ENCODE assay signal across 8 mouse cellular contexts in the genomic region with DNA sequence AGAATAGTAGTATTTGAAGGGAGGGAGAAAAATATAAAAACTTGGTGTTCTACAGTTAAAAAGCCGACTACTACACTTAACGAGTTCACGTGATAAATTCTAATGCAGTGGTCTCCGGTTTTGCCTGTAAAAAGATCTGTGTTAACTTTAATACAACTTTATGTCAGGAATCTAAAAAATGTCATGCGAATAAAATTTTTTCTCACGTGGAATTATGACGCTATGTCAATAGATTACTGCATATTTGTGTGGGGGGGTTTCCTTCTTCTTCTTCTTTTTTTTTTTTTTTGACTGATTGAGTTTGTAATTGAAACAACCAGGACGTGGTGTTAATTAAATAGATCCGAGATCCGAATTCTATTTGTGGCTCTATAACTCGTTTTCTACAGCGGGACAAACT. TPM values are rescaled to one million over a fixed set of nuclear protein-coding genes. Genes with fewer than 3 reads are reported as not detected.
A peak's percentile ranks its signal among the peaks of the same experiment; 100 is the strongest.
DNase-seq lines count a peak whose midpoint lies in the region; ATAC-seq and TF ChIP-seq lines count a peak whose summit lies in the region.

No protein-coding gene starts in this region.

- no peak for TF ChIP-seq CTCF in MEL (IDR thresholded peaks at IDR 0.05 in 2 of 3, conservative IDR thresholded peaks at IDR 0.05 in 1 of 3; ENCODE audit: control insufficient read depth in 1 of 3, insufficient read depth in 1 of 3, low read depth in 2 of 3, low read length in 3 of 3, poor library complexity in 1 of 3, severe bottlenecking in 1 of 3)
- no peak for TF ChIP-seq CTCF in heart, postnatal 0 days (IDR thresholded peaks at IDR 0.05; ENCODE audit: low read depth)

- H3K9me3 ChIP-seq in heart, embryonic 14.5 days (ENCODE audit: control insufficient read depth, low read length), result no peaks in the 10 kb centered on the region
- no peaks in the 10 kb centered on the region for H3K9me3 ChIP-seq in MEL (replicated peaks; ENCODE audit: insufficient read depth, low read length)
- no peaks in the 10 kb centered on the region for H3K9me3 ChIP-seq in heart, postnatal 0 days (replicated peaks; ENCODE audit: control insufficient read depth, low read length)

- no peak for ATAC-seq in heart, embryonic 14.5 days (ENCODE audit: insufficient number of reproducible peaks, insufficient read depth, low FRiP score, low read depth)
- ATAC-seq in heart, postnatal 0 days (ENCODE audit: insufficient read depth, low read depth), result no peak

- 0 out of 2 replicates have a peak, but pooled peaks cover 3% of the 10 kb centered on the region for H3K36me3 ChIP-seq in heart, embryonic 14.5 days (ENCODE audit: control insufficient read depth, insufficient read depth, low read length)
- H3K36me3 ChIP-seq in MEL (ENCODE audit: control insufficient read depth in 1 of 2, insufficient read depth in 2 of 2, low read length in 2 of 2) (peaks cover 10 to 43% of the 10 kb centered on the region in 2 experiments; a peak in 3 of 4 replicates), macrophage (ENCODE audit: inconsistent target) (no peaks in the 10 kb centered on the region)
- H3K36me3 ChIP-seq in heart, postnatal 0 days (replicated peaks; ENCODE audit: control insufficient read depth, insufficient read depth, low read length), result no peaks in the 10 kb centered on the region

- H3K27ac ChIP-seq in heart, embryonic 14.5 days (replicated peaks in 1 of 2; ENCODE audit: control insufficient read depth in 1 of 2, insufficient read depth in 1 of 2, low read depth in 2 of 2, low read length in 2 of 2), result peak overlapping the region; percentile 92 to 93; a peak in 2 of 4 replicates
- peak overlapping the region; percentile 76 for H3K27ac ChIP-seq in MEL (ENCODE audit: control insufficient read depth, low read depth, low read length)
- 0 out of 2 replicates have a peak overlapping the region, but pooled peaks have one; percentile 92 for H3K27ac ChIP-seq in heart, postnatal 0 days (ENCODE audit: low read depth)
- peak overlapping the region; percentile 54 for H3K27ac ChIP-seq in macrophage

- 10% methylated on average over 12 of the region's 12 CpGs for WGBS in heart, embryonic 14.5 days
- 5% methylated on average over 12 of the region's 12 CpGs for WGBS in heart, postnatal 0 days
- 8% methylated on average over 12 of the region's 12 CpGs for WGBS in macrophage (ENCODE audit: missing documents)

- peak overlapping the region; percentile 88 for H3K4me2 ChIP-seq in heart, embryonic 14.5 days (ENCODE audit: low read length)
- peak overlapping the region; percentile 75 for H3K4me2 ChIP-seq in heart, postnatal 0 days (ENCODE audit: low read depth, low read length)

- no peak for TF ChIP-seq RAD21 in MEL (IDR thresholded peaks at IDR 0.05; ENCODE audit: low read depth, low read length)

- peak overlapping the region; percentile 99 to 100 for H3K4me3 ChIP-seq in heart, embryonic 14.5 days (ENCODE audit: control insufficient read depth in 1 of 2, insufficient read depth in 1 of 2, low read depth in 1 of 2, low read length in 2 of 2)
- peak overlapping the region; percentile 84 to 99 for H3K4me3 ChIP-seq in MEL (ENCODE audit: control insufficient read depth in 1 of 2, insufficient read depth in 1 of 2, low read depth in 2 of 2, low read length in 2 of 2)
- peak overlapping the region; percentile 95 for H3K4me3 ChIP-seq in heart, postnatal 0 days (ENCODE audit: low read depth, low read length)
- peak overlapping the region; percentile 71 for H3K4me3 ChIP-seq in macrophage (ENCODE audit: inconsistent target)

- no peaks in the 10 kb centered on the region for H3K27me3 ChIP-seq in heart, embryonic 14.5 days (ENCODE audit: control insufficient read depth, insufficient read depth, low read length)
- H3K27me3 ChIP-seq in MEL (ENCODE audit: control insufficient read depth in 1 of 2, insufficient read depth in 2 of 2, low read length in 2 of 2), result no peaks in the 10 kb centered on the region
- no peaks in the 10 kb centered on the region for H3K27me3 ChIP-seq in heart, postnatal 0 days (ENCODE audit: control insufficient read depth, insufficient read depth, low read length)

- H3K79me2 ChIP-seq in MEL (ENCODE audit: control insufficient read depth, insufficient read depth, low read length, poor library complexity) (peaks cover 53% of the 10 kb centered on the region), macrophage (ENCODE audit: inconsistent target) (peaks cover 57% of the 10 kb centered on the region)

- no peak for TF ChIP-seq POLR2A in MEL (IDR thresholded peaks at IDR 0.05; ENCODE audit: control insufficient read depth in 1 of 2, insufficient read depth in 1 of 2, low read depth in 1 of 2, low read length in 2 of 2, poor library complexity in 1 of 2)

- peaks cover 4 to 41% of the 10 kb centered on the region in 2 experiments for H3K4me1 ChIP-seq in heart, embryonic 14.5 days (ENCODE audit: control insufficient read depth in 2 of 2, insufficient read depth in 2 of 2, low read length in 2 of 2)
- peaks cover 20 to 24% of the 10 kb centered on the region in 2 experiments for H3K4me1 ChIP-seq in MEL (ENCODE audit: control insufficient read depth in 1 of 2, insufficient read depth in 2 of 2, low read length in 2 of 2)
- H3K4me1 ChIP-seq in heart, postnatal 0 days (ENCODE audit: control insufficient read depth, insufficient read depth), result peaks cover 29% of the 10 kb centered on the region

- DNase-seq in heart, postnatal 4 days, result no peak
- DNase-seq in MEL (ENCODE audit: low read depth, low spot score), result no peak
- peak; percentile 21 for DNase-seq in heart, postnatal 0 days (ENCODE audit: low spot score)
- no peak for DNase-seq in retina, postnatal 1 day
- no peak for DNase-seq in layer of hippocampus, adult 9-10 months (ENCODE audit: low spot score)
- no peak for DNase-seq in ovary, postnatal 14 days (ENCODE audit: low spot score)

- TF ChIP-seq EP300 in MEL (IDR thresholded peaks at IDR 0.05; ENCODE audit: low read depth in 1 of 2, low read length in 2 of 2), result no peak
- no peak for TF ChIP-seq EP300 in heart, postnatal 0 days (IDR thresholded peaks at IDR 0.05; ENCODE audit: low read depth)

- peak overlapping the region; percentile 95 for H3K9ac ChIP-seq in heart, embryonic 14.5 days (ENCODE audit: low read length)
- peak overlapping the region; percentile 99 for H3K9ac ChIP-seq in MEL (ENCODE audit: control insufficient read depth, low read depth, low read length, poor library complexity, severe bottlenecking)
- peak overlapping the region; percentile 97 for H3K9ac ChIP-seq in heart, postnatal 0 days (replicated peaks; ENCODE audit: low read depth, low read length)

TF ChIP-seq in MEL, 35 proteins besides CTCF, POLR2A, EP300 and RAD21:
- peak; percentile 49 for TF ChIP-seq USF1 (IDR thresholded peaks at IDR 0.05; ENCODE audit: low read depth, low read length)
- TF ChIP-seq E2F4 (IDR thresholded peaks at IDR 0.05; ENCODE audit: borderline replicate concordance, low read depth, low read length), result no peak
- 0 out of 2 replicates have a peak, but pooled peaks have one; percentile 43 for TF ChIP-seq MXI1 (IDR thresholded peaks at IDR 0.05; ENCODE audit: low read depth, low read length)
- TF ChIP-seq ETS1 (IDR thresholded peaks at IDR 0.05; ENCODE audit: low read depth, low read length), result no peak
- TF ChIP-seq ZNF384 (IDR thresholded peaks at IDR 0.05; ENCODE audit: low read depth, low read length), result peak; percentile 76

RNA-seq across cellular contexts. Expression of gene Rad23b, which starts 1.2 kb away (rescaled TPM):
- 58.0 and 60.2 TPM in 2 replicates for polyA plus RNA-seq in heart, embryonic 14.5 days (2014; fragmentation: Nextera tagmentation; extraction: Ambion mirVana)
- total RNA-seq in heart, postnatal 4 days (2021), result 100 to 1,000 TPM; 141 to 161 TPM
- 193 and 200 TPM in 2 replicates for total RNA-seq in MEL (2012; rRNA removed)
- polyA plus RNA-seq in MEL (2012; ENCODE audit: insufficient read depth in 1 of 2, insufficient read length in 2 of 2, low read depth in 1 of 2, low replicate concordance in 2 of 2, missing spikeins in 1 of 2), result 100 to 1,000 TPM in 1 of 2 experiments, not detected in 1; 270 TPM
- 174 and 179 TPM in 2 replicates for total RNA-seq in heart, postnatal 0 days (2014; rRNA removed; ENCODE audit: low replicate concordance)
- 44.7 and 48.8 TPM in 2 replicates for polyA plus RNA-seq in heart, postnatal 0 days (2015; fragmentation: Nextera tagmentation; extraction: Ambion mirVana)
- total RNA-seq in macrophage (2018; cell fraction: chromatin; rRNA removed), result 100 to 1,000 TPM in 2 of 26 experiments, 10 to 100 TPM in 24; 34.1 to 107 (median 76.3) TPM
- total RNA-seq in macrophage (2018; cell fraction: cytosol; rRNA removed), result 100 to 1,000 TPM in 2 of 26 experiments, 10 to 100 TPM in 24; 74.3 to 106 (median 83.6) TPM
- total RNA-seq in macrophage (2018; cell fraction: nucleus; rRNA removed), result 10 to 100 TPM; 34.5 to 91.3 (median 68.6) TPM
- polyA plus RNA-seq in macrophage (2018), result 67.1 to 167 TPM (median 101 TPM) in 3 replicates
